Mouse (Mus musculus) stomach, embryonic 14.5 days (tissue): ENCODE results near the gene Olfr350. TPM values are rescaled to one million over a fixed set of nuclear protein-coding genes. Genes with fewer than 3 reads are reported as not detected.

Experiments used
- ATAC-seq: fragments of 200-750 bp; cut with Nextera tagmentation; 2 replicates; pipeline ENCODE4 v1.8.0; 2017; ENCODE audit warnings: low read depth, moderate TSS enrichment; ENCODE audit not compliant: insufficient number of reproducible peaks, insufficient read depth, low FRiP score
- H3K27ac ChIP-seq: fragments of 300-500 bp; sonication (generic); 2 replicates; pipeline ENCODE4 v1.5.1; 2014; ENCODE audit warnings: mild to moderate bottlenecking, low read length, moderate library complexity, mixed read lengths
- H3K27me3 ChIP-seq: fragments of 300-500 bp; sonication (generic); 2 replicates; pipeline ENCODE4 v1.6.1; 2014; ENCODE audit warnings: low read length, control low read depth, mixed read lengths; ENCODE audit not compliant: control insufficient read depth, insufficient read depth
- H3K36me3 ChIP-seq: fragments of 300-500 bp; sonication (generic); 2 replicates; pipeline ENCODE4 v1.6.1; 2014; ENCODE audit warnings: mild to moderate bottlenecking, control low read depth, low read length, moderate library complexity, mixed read lengths; ENCODE audit not compliant: control insufficient read depth, insufficient read depth
- H3K4me1 ChIP-seq: fragments of 300-500 bp; sonication (generic); 2 replicates; pipeline ENCODE4 v1.6.1; 2014; ENCODE audit warnings: low read length, control low read depth, mixed read lengths; ENCODE audit not compliant: control insufficient read depth, insufficient read depth
- H3K4me2 ChIP-seq: fragments of 300-500 bp; sonication (generic); replicated peaks from 2 replicates; pipeline ENCODE4 v1.6.1; 2014; ENCODE audit warnings: low read depth, low read length, control low read depth
- H3K4me3 ChIP-seq: fragments of 300-500 bp; sonication (generic); 2 replicates; pipeline ENCODE4 v1.5.1; 2014; ENCODE audit warnings: low read depth, low read length, control low read depth
- H3K9ac ChIP-seq: fragments of 300-500 bp; sonication (generic); replicated peaks from 2 replicates; pipeline ENCODE4 v1.6.1; 2014; ENCODE audit warnings: low read depth, mild to moderate bottlenecking, control low read depth, low read length, moderate library complexity, mixed read lengths
- H3K9me3 ChIP-seq: fragments of 300-500 bp; sonication (generic); 2 replicates; pipeline ENCODE4 v1.6.1; 2016; ENCODE audit warnings: low read depth, low read length, control low read depth; ENCODE audit not compliant: control insufficient read depth
- WGBS: fragments of 180-500 bp; shearing (Covaris S2); extraction: QIAGEN DNeasy Blood & Tissue Kit; methylation state at CpG from one replicate; pipeline ENCODE4 v1.1.7; 2014; 5-methylcytosine and 5-hydroxymethylcytosine counted together
- polyA plus RNA-seq: library from polyadenylated mRNA; unstranded; fragments of >200 nt; fragmentation: Nextera tagmentation; extraction: Ambion mirVana; gene quantifications from 2 replicates; pipeline ENCODE4 v1.2.1, GENCODE M21; 2014

Olfr350 gene
- not detected in 2 replicates for polyA plus RNA-seq

DNA sequence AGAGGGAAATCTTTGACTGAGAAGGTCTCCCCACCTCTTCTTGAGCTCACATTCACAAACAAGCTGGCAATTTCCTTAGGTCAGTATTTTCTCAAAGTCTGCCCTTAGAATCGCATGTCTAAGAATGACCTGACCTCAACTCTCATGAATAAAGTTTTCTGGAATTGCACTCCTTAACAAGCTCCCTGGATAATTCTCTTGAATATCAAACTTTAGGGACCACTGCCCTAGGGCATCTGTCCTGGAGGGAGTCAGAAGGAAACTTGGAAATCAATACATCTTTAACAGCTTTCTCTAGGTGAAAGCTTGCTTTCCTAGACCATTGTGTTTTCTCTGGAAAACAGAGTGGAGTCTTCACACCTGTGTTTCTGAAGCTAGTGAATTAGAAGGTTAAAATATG lies at the start of gene Olfr350:
TSS of gene Olfr350 (plus strand) at position 301 of the 400 bp plus-strand sequence.
- Histone ChIP-seq H3K4me1 (no peaks in the 10 kb centered on the region), H3K4me3 (no peak within 1 kb of the TSS), H3K9ac (no peak within 1 kb of the TSS), H3K27me3 (no peaks in the 10 kb centered on the region), H3K9me3 (peaks cover 6% of the 10 kb centered on the region; the same call in 1 of the 2 replicates), H3K27ac (no peak within 1 kb of the TSS), H3K4me2 (no peak within 1 kb of the TSS), H3K36me3 (no peaks in the 10 kb centered on the region)
- 98% methylated on average over 1 of the region's 1 CpGs for WGBS
- ATAC-seq, result no peak

DNA sequence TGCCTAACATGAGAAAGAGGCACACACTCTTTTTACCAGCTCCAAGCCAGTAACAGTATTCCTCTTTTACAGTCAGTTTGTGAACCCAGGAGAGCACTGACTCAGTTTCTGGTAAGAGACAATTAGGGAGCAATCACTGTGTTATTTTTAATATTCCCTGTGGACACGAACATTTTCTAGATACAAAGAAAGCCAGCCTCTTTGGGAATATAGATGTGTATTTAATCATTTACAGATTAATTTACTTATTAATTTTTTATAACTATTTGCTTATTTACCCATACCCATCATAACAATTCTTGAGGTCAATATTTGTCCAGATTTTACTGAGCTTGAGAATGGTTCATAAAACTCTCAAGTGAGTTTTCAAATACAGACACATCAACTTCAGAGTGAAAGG lies 29.2 kb upstream of the Olfr350 start, which contains the start of gene Olfr3:
TSS of gene Olfr3 (minus strand) at position 101 of the 400 bp plus-strand sequence.
- no peak within 1 kb of the TSS for H3K9ac ChIP-seq
- no peak for ATAC-seq
- H3K27ac ChIP-seq, result no peak within 1 kb of the TSS
- H3K9me3 ChIP-seq, result 0 out of 2 replicates have a peak, but pooled peaks cover 4% of the 10 kb centered on the region
- WGBS, result 73% methylated on average over 1 of the region's 1 CpGs
- no peaks in the 10 kb centered on the region for H3K36me3 ChIP-seq
- H3K4me1 ChIP-seq, result no peaks in the 10 kb centered on the region
- no peak within 1 kb of the TSS for H3K4me2 ChIP-seq
- no peaks in the 10 kb centered on the region for H3K27me3 ChIP-seq
- H3K4me3 ChIP-seq, result no peak within 1 kb of the TSS

DNA sequence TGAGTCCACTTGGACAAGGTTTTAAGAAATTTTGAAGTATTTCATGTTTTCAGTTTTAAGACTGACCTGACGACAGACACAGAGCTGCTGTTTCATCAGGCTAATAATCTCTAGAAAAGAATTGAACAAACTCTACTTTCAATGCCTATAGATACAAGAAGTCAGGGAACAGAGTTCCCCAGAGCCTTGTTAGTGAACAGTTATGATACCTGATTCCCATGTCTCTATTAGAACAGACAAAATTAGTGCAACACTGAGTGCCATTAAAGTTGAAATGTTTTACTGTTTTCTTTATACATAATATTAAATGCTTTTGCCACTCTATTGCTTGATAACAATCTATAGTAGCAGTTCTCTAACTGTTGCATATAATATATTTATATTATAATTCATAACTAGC lies 16.4 kb downstream of the Olfr350 start, which contains the start of gene Olfr351:
TSS of gene Olfr351 (minus strand) at position 101 of the 400 bp plus-strand sequence.
- H3K36me3 ChIP-seq, result no peaks in the 10 kb centered on the region
- ATAC-seq, result no peak
- no peaks in the 10 kb centered on the region for H3K27me3 ChIP-seq
- H3K4me3 ChIP-seq, result no peak within 1 kb of the TSS
- no peak within 1 kb of the TSS for H3K9ac ChIP-seq
- WGBS, result 74% methylated on average over 1 of the region's 1 CpGs
- no peak within 1 kb of the TSS for H3K27ac ChIP-seq
- no peaks in the 10 kb centered on the region for H3K4me1 ChIP-seq
- H3K4me2 ChIP-seq, result no peak within 1 kb of the TSS
- no peaks in the 10 kb centered on the region for H3K9me3 ChIP-seq

DNA sequence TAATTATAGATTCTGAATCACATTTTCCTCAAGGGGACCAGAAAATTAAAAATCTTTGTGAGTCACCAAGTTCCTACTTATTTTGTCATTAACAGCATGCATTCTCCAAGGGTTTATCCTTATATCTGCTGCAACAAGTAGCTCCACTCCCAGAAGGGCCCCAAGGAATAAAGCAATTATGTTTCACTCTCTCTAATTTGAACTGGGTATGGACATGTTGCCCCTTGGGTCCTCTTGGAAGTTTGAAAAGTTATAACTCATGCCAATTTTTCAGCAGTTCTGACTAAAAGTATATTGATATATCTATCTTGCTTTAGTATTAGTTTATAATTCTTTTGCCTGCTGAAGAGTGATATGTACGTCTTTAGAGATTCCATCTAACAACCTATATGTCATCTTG lies 22.1 kb downstream of the Olfr350 start, which contains the start of gene Olfr352:
TSS of gene Olfr352 (plus strand) at position 301 of the 400 bp plus-strand sequence.
- H3K27me3 ChIP-seq, result no peaks in the 10 kb centered on the region
- ATAC-seq, result no peak

DNA sequence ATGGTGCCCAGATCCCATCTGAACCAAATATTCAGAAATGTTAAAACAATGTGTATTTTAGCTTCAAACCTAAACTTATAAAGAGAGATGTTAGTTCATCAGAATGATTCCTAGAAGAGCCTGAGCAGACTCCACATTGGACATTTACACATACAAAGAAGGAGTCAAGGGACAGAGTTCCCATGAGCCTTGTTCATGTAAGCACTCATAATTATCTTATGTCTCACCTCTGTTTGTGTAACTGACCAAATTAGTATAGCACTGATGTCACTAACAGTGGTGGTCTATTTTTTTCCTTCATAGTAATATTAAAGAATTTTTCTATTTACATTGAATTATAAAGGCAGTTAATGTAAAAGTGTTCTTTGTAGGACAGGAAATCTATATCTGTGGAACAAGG lies 46.7 kb downstream of the Olfr350 start, which contains the start of gene Olfr353:
TSS of gene Olfr353 (minus strand) at position 101 of the 400 bp plus-strand sequence.
- no peaks in the 10 kb centered on the region for H3K9me3 ChIP-seq
- no peak for ATAC-seq
- no peak within 1 kb of the TSS for H3K4me3 ChIP-seq
- no peaks in the 10 kb centered on the region for H3K4me1 ChIP-seq
- H3K9ac ChIP-seq, result no peak within 1 kb of the TSS
- H3K27ac ChIP-seq, result no peak within 1 kb of the TSS
- H3K36me3 ChIP-seq, result no peaks in the 10 kb centered on the region
- H3K4me2 ChIP-seq, result no peak within 1 kb of the TSS
- no peaks in the 10 kb centered on the region for H3K27me3 ChIP-seq

More for the DNA sequence above, 22.1 kb downstream of the Olfr350 start, which contains the start of gene Olfr352:
- no peak within 1 kb of the TSS for H3K9ac ChIP-seq
- no peaks in the 10 kb centered on the region for H3K4me1 ChIP-seq
- H3K9me3 ChIP-seq, result no peaks in the 10 kb centered on the region
- H3K4me3 ChIP-seq, result no peak within 1 kb of the TSS
- H3K36me3 ChIP-seq, result no peaks in the 10 kb centered on the region
- 59% methylated on average over 1 of the region's 1 CpGs for WGBS
- H3K27ac ChIP-seq, result no peak within 1 kb of the TSS
- H3K4me2 ChIP-seq, result no peak within 1 kb of the TSS

DNA sequence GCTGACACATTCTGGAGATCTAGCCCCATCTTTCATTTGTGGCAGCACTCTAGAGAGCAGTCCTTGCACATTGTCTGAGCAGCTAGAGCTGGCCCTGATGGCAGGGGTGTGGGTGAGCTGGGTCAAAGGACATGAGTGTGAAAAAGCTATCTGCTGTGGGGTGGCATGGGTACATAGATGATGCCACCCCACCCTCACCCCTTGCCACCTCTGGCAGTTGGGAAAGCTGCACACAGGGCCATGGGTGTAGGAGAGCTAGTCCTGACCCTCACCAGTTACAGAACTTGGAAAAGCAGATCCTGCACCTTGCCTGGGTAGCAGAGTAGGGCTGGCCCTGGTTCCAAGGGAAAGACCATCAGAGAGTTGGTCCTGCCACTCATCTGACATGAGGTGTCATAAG lies 51.0 kb downstream of the Olfr350 start:
- Histone ChIP-seq H3K27me3 (no peaks in the 10 kb centered on the region), H3K9me3 (0 out of 2 replicates have a peak, but pooled peaks cover 3% of the 10 kb centered on the region), H3K4me1 (no peaks in the 10 kb centered on the region), H3K4me3 (no peak overlapping the region), H3K36me3 (no peaks in the 10 kb centered on the region), H3K4me2 (no peak overlapping the region), H3K27ac (no peak overlapping the region), H3K9ac (no peak overlapping the region)
- ATAC-seq, result no peak

Other genes starting within 250 kb of the Olfr350 start
- not detected in 2 replicates for gene Olfr345, start 206.3 kb upstream of the Olfr350 start, polyA plus RNA-seq
- not detected in 2 replicates for gene Olfr346, start 160.5 kb upstream of the Olfr350 start, polyA plus RNA-seq
- not detected in 2 replicates for gene Olfr347, start 114.4 kb upstream of the Olfr350 start, polyA plus RNA-seq
- gene Olfr348, start 62.0 kb upstream of the Olfr350 start, polyA plus RNA-seq, result not detected in 2 replicates
- gene Olfr50, start 55.8 kb upstream of the Olfr350 start, polyA plus RNA-seq, result not detected in 2 replicates
- not detected in 2 replicates for gene Olfr3, start 29.3 kb upstream of the Olfr350 start, polyA plus RNA-seq
- not detected in 2 replicates for gene Olfr351, start 16.4 kb downstream of the Olfr350 start, polyA plus RNA-seq
- not detected in 2 replicates for gene Olfr352, start 22.1 kb downstream of the Olfr350 start, polyA plus RNA-seq
- not detected in 2 replicates for gene Olfr353, start 46.6 kb downstream of the Olfr350 start, polyA plus RNA-seq
- gene Olfr354, start 59.4 kb downstream of the Olfr350 start, polyA plus RNA-seq, result not detected in 2 replicates
- gene Olfr355, start 82.6 kb downstream of the Olfr350 start, polyA plus RNA-seq, result not detected in 2 replicates
- not detected in 2 replicates for gene Olfr356, start 90.8 kb downstream of the Olfr350 start, polyA plus RNA-seq
- gene Olfr357, start 147.5 kb downstream of the Olfr350 start, polyA plus RNA-seq, result not detected in 2 replicates
- gene Olfr358, start 163.0 kb downstream of the Olfr350 start, polyA plus RNA-seq, result not detected in 2 replicates
- gene Olfr360, start 219.4 kb downstream of the Olfr350 start, polyA plus RNA-seq, result not detected in 2 replicates
- not detected in 2 replicates for gene Olfr361, start 243.0 kb downstream of the Olfr350 start, polyA plus RNA-seq